Mouse (Mus musculus) colon, adult 2 months (tissue): ENCODE measurements around the gene Rusc1. TPM values are rescaled to one million over a fixed set of nuclear protein-coding genes. Genes with fewer than 3 reads are reported as not detected.

Experiments used
- polyA plus RNA-seq: library from polyadenylated mRNA; depleted of rRNA; stranded (reverse); fragments of >200 nt; gene quantifications from 2 replicates; pipeline ENCODE4 v1.2.3, GENCODE M21; 2012; rRNA removed

Rusc1 gene
- polyA plus RNA-seq: 51.1 and 73.3 TPM in 2 replicates

DNA sequence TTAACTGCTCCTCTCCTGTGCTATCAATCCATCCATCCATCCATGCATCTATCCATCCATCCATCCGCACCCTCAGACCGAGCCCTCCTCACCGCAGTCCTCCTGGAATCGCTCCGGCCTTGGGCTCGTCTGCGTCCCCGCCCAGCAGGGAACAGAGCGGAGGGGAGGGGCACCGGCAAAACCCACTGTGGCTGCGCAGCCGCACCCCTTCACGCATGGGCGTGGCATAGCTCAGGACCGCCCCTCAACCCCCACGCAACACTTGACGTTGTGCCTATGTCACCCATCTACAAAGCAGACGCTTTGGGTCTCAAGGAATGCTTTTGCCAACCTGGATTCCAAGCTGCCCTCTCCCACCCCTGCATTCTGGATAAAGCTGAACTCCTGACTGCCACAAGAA is at the start of gene Rusc1:
Rusc1 (minus strand) TSS at position 137 of the 400 bp plus-strand sequence.

DNA sequence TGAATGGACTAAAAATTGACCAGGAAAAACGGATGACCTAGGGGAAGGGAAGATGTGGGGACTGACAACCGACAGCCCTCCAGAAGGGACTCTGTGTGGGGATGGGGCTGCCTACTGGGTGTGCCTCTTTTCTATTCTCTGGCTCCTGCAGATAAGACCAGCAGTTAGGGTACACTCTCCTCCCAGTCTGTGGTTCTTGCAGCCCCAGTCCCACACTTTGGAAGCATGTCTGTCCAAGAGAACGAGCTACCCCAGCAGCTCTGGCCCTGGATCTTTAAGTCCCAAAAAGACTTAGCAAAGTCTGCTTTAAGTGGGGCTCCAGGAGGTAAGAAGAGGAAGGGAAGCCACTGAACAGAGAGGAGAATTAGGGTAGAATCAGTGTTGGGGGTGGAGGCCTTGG is 42.8 kb upstream of the Rusc1 start, which contains the start of gene Pklr:
Pklr (plus strand) TSS at position 185 of the 400 bp plus-strand sequence.

DNA sequence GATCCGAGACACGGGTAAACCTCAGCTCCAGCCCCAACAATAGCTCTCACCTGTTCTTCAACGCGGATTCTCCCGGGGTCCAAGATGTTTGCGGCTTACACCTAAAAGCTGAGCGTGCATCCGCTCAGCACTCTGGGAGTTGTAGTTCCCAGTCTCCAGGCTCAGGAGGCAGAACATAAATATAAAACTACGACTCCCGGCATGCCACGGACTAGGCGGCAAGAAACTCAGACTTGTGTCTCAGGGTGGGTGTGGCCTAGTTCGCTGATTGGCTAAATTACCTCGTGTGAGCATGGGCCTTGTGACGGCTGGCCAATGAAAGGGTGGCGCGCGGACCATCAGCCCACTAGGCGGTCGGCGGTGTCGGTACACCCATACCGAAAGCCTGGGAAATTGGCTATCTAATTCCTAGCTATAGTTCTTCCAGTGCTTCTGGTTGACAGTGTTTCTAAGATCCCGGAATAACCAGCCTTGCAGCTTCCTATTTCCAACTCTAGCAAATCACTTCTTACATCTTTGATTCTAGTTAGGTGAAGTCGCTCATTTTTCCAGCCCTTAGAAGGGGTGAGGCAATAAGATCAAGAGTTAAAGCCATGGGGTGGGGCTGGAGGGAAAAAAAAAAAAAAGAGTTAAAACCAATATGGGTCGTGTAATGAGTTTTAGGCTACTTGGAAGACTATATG is 8.8 kb upstream of the Rusc1 start, which contains the start of gene Fdps:
Fdps (minus strand) TSS at position 148 of the 683 bp plus-strand sequence.

DNA sequence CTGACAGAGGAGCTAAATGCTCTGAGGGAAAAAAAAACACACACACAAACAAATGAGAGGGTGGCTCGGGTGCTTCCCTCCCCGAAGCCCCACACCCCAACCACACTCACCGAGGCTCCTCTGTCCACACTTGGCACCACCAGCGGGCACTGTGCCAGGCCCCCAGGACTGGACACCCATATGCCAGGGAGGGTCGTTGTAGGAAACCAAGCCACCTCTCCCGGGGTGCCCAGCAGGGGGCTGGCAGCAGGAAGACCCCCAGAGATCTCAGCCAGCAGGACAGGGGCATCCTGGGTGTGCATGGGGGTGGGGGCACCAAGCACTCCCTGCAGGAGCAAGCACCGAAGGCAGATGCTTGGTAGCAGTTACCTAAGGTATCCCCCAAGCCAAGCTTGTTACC is 7.7 kb upstream of the Rusc1 start, which contains the start of gene Gm43738:
Gm43738 (minus strand) TSS at position 289 of the 400 bp plus-strand sequence.

Other genes starting within 250 kb of the Rusc1 start
- gene Msto1, start 179.3 kb downstream of the Rusc1 start, polyA plus RNA-seq: 19.9 and 25.5 TPM in 2 replicates
- gene Ash1l, start 142.7 kb downstream of the Rusc1 start, polyA plus RNA-seq: 4.8 and 5.0 TPM in 2 replicates
- gene Dap3, start 142.1 kb downstream of the Rusc1 start, polyA plus RNA-seq: 29.0 and 31.6 TPM in 2 replicates
- gene Gm43738, start 7.8 kb upstream of the Rusc1 start, polyA plus RNA-seq: not detected in 2 replicates
- gene Fdps, start 8.6 kb upstream of the Rusc1 start, polyA plus RNA-seq: 109 and 128 TPM in 2 replicates
- 240 and 244 TPM in 2 replicates for gene Pklr, start 42.8 kb upstream of the Rusc1 start, polyA plus RNA-seq
- gene Hcn3, start 66.9 kb upstream of the Rusc1 start, polyA plus RNA-seq: 1.1 and 1.4 TPM in 2 replicates
- gene Clk2, start 71.5 kb upstream of the Rusc1 start, polyA plus RNA-seq: 42.4 and 43.0 TPM in 2 replicates
- gene Scamp3, start 84.2 kb upstream of the Rusc1 start, polyA plus RNA-seq: 95.0 and 102 TPM in 2 replicates
- 40.2 and 42.7 TPM in 2 replicates for gene Fam189b, start 89.8 kb upstream of the Rusc1 start, polyA plus RNA-seq
- gene Gba, start 109.6 kb upstream of the Rusc1 start, polyA plus RNA-seq: 60.8 and 73.9 TPM in 2 replicates
- gene Thbs3, start 121.9 kb upstream of the Rusc1 start, polyA plus RNA-seq: 48.4 and 68.6 TPM in 2 replicates
- 165 and 219 TPM in 2 replicates for gene Mtx1, start 133.8 kb upstream of the Rusc1 start, polyA plus RNA-seq
- gene Muc1, start 135.7 kb upstream of the Rusc1 start, polyA plus RNA-seq: 26.0 and 27.3 TPM in 2 replicates
- 263 and 392 TPM in 2 replicates for gene Krtcap2, start 152.7 kb upstream of the Rusc1 start, polyA plus RNA-seq
- 60.5 TPM in 2 replicates for gene Trim46, start 153.0 kb upstream of the Rusc1 start, polyA plus RNA-seq
- gene Dpm3, start 166.0 kb upstream of the Rusc1 start, polyA plus RNA-seq: 440 and 595 TPM in 2 replicates
- 254 and 375 TPM in 2 replicates for gene Slc50a1, start 177.3 kb upstream of the Rusc1 start, polyA plus RNA-seq
- 126 and 153 TPM in 2 replicates for gene Efna1, start 187.8 kb upstream of the Rusc1 start, polyA plus RNA-seq
- 9.3 and 13.3 TPM in 2 replicates for gene Efna3, start 229.7 kb upstream of the Rusc1 start, polyA plus RNA-seq
- gene Efna4, start 244.7 kb upstream of the Rusc1 start, polyA plus RNA-seq: 17.4 and 24.5 TPM in 2 replicates